In genomic region chr4:127020411-127021150, GRCm38 (mm10) we compare ENCODE assay signal across 8 mouse cellular contexts. TPM values are rescaled to one million over a fixed set of nuclear protein-coding genes. Genes with fewer than 3 reads are reported as not detected.
A peak's percentile ranks its signal among the peaks of the same experiment; 100 is the strongest.
DNase-seq lines count a peak whose midpoint lies in the region; ATAC-seq and TF ChIP-seq lines count a peak whose summit lies in the region.

No protein-coding gene starts in this region.

- TF ChIP-seq POLR2A in MEL (IDR thresholded peaks at IDR 0.05; ENCODE audit: control insufficient read depth in 1 of 2, insufficient read depth in 1 of 2, low read depth in 1 of 2, low read length in 2 of 2, poor library complexity in 1 of 2): no peak; a peak in 1 of 4 replicates

- H3K36me3 ChIP-seq in heart, embryonic 12.5 days: peaks cover 24% of the 10 kb centered on the region
- H3K36me3 ChIP-seq in MEL (ENCODE audit: control insufficient read depth in 1 of 2, insufficient read depth in 2 of 2, low read length in 2 of 2): peaks cover 21 to 27% of the 10 kb centered on the region in 2 experiments
- peaks cover 18% of the 10 kb centered on the region for H3K36me3 ChIP-seq in hindbrain, embryonic 12.5 days
- H3K36me3 ChIP-seq in midbrain, embryonic 10.5 days: peaks cover 36% of the 10 kb centered on the region

- peaks cover 45% of the 10 kb centered on the region for H3K79me2 ChIP-seq in MEL (ENCODE audit: control insufficient read depth, insufficient read depth, low read length, poor library complexity)

- 14% methylated on average over 13 of the region's 13 CpGs for WGBS in heart, embryonic 12.5 days
- WGBS in hindbrain, embryonic 12.5 days: 12% methylated on average over 13 of the region's 13 CpGs
- 15% methylated on average over 13 of the region's 13 CpGs for WGBS in midbrain, embryonic 10.5 days

- H3K9me3 ChIP-seq in heart, embryonic 12.5 days (replicated peaks): no peaks in the 10 kb centered on the region
- H3K9me3 ChIP-seq in MEL (replicated peaks; ENCODE audit: insufficient read depth, low read length): no peaks in the 10 kb centered on the region
- H3K9me3 ChIP-seq in hindbrain, embryonic 12.5 days (replicated peaks): no peaks in the 10 kb centered on the region
- no peaks in the 10 kb centered on the region for H3K9me3 ChIP-seq in midbrain, embryonic 10.5 days (replicated peaks)

- no peaks in the 10 kb centered on the region for H3K27me3 ChIP-seq in heart, embryonic 12.5 days (replicated peaks)
- no peaks in the 10 kb centered on the region for H3K27me3 ChIP-seq in MEL (ENCODE audit: control insufficient read depth in 1 of 2, insufficient read depth in 2 of 2, low read length in 2 of 2)
- no peaks in the 10 kb centered on the region for H3K27me3 ChIP-seq in hindbrain, embryonic 12.5 days
- H3K27me3 ChIP-seq in midbrain, embryonic 10.5 days (ENCODE audit: low read depth, poor library complexity, severe bottlenecking): no peaks in the 10 kb centered on the region

- no peak for TF ChIP-seq RAD21 in MEL (IDR thresholded peaks at IDR 0.05; ENCODE audit: low read depth, low read length)

- 0 out of 2 replicates have a peak overlapping the region, but pooled peaks have one; percentile 15 for H3K27ac ChIP-seq in heart, embryonic 12.5 days (ENCODE audit: poor library complexity, severe bottlenecking)
- H3K27ac ChIP-seq in MEL (ENCODE audit: control insufficient read depth, low read depth, low read length): peak overlapping the region; percentile 85
- no peak overlapping the region for H3K27ac ChIP-seq in hindbrain, embryonic 12.5 days
- H3K27ac ChIP-seq in midbrain, embryonic 10.5 days (replicated peaks): peak overlapping the region; percentile 100

- peaks cover 17% of the 10 kb centered on the region for H3K4me1 ChIP-seq in heart, embryonic 12.5 days (replicated peaks)
- peaks cover 2 to 9% of the 10 kb centered on the region in 2 experiments; a peak in 2 of 4 replicates for H3K4me1 ChIP-seq in MEL (ENCODE audit: control insufficient read depth in 1 of 2, insufficient read depth in 2 of 2, low read length in 2 of 2)
- H3K4me1 ChIP-seq in hindbrain, embryonic 12.5 days: peaks cover 17% of the 10 kb centered on the region
- H3K4me1 ChIP-seq in midbrain, embryonic 10.5 days: peaks cover 27% of the 10 kb centered on the region

- H3K9ac ChIP-seq in heart, embryonic 12.5 days: 0 out of 2 replicates have a peak overlapping the region, but pooled peaks have one; percentile 15
- peak overlapping the region; percentile 61 for H3K9ac ChIP-seq in MEL (ENCODE audit: control insufficient read depth, low read depth, low read length, poor library complexity, severe bottlenecking)
- H3K9ac ChIP-seq in hindbrain, embryonic 12.5 days: no peak overlapping the region

- TF ChIP-seq CTCF in MEL (IDR thresholded peaks at IDR 0.05 in 2 of 3, conservative IDR thresholded peaks at IDR 0.05 in 1 of 3; ENCODE audit: control insufficient read depth in 1 of 3, insufficient read depth in 1 of 3, low read depth in 2 of 3, low read length in 3 of 3, poor library complexity in 1 of 3, severe bottlenecking in 1 of 3): no peak

- peak in 1 of 2 experiments; percentile 44; a peak in 2 of 4 replicates for TF ChIP-seq EP300 in MEL (IDR thresholded peaks at IDR 0.05; ENCODE audit: low read depth in 1 of 2, low read length in 2 of 2)

- no peak for DNase-seq in heart, adult 18-20 months
- DNase-seq in MEL (ENCODE audit: low read depth, low spot score): no peak
- DNase-seq in midbrain, embryonic 10.5 days (ENCODE audit: low spot score): no peak
- DNase-seq in spleen, postnatal 10 days (ENCODE audit: low spot score in 2 of 2): no peak
- DNase-seq in natural killer cell, adult 2 months (ENCODE audit: low spot score in 2 of 2): no peak

- ATAC-seq in heart, embryonic 12.5 days (ENCODE audit: insufficient number of reproducible peaks, low FRiP score): no peak
- no peak for ATAC-seq in hindbrain, embryonic 12.5 days (ENCODE audit: low FRiP score)
- no peak for ATAC-seq in granulocyte monocyte progenitor cell, adult 5-6 weeks (replicated peaks; ENCODE audit: poor library complexity, severe bottlenecking)

- H3K4me3 ChIP-seq in heart, embryonic 12.5 days: peak overlapping the region; percentile 43
- peak overlapping the region; percentile 35 to 54 for H3K4me3 ChIP-seq in MEL (ENCODE audit: control insufficient read depth in 1 of 2, insufficient read depth in 1 of 2, low read depth in 2 of 2, low read length in 2 of 2)
- peak overlapping the region; percentile 100 for H3K4me3 ChIP-seq in hindbrain, embryonic 12.5 days
- H3K4me3 ChIP-seq in midbrain, embryonic 10.5 days: peak overlapping the region; percentile 97

- peak overlapping the region; percentile 62 for H3K4me2 ChIP-seq in heart, embryonic 12.5 days
- H3K4me2 ChIP-seq in hindbrain, embryonic 12.5 days (replicated peaks): peak overlapping the region; percentile 50

TF ChIP-seq in MEL, 35 proteins besides CTCF, POLR2A, EP300 and RAD21 (continues in another document):
- peak; percentile 66 for TF ChIP-seq USF1 (IDR thresholded peaks at IDR 0.05; ENCODE audit: low read depth, low read length)
- no peak for TF ChIP-seq ZKSCAN1 (IDR thresholded peaks at IDR 0.05; ENCODE audit: low read depth, low read length)
- no peak for TF ChIP-seq USF2 (IDR thresholded peaks at IDR 0.05; ENCODE audit: borderline replicate concordance in 1 of 2, insufficient read depth in 1 of 2, low read depth in 1 of 2, low read length in 2 of 2)
- TF ChIP-seq MAZ (IDR thresholded peaks at IDR 0.05; ENCODE audit: low read depth, low read length): no peak
- TF ChIP-seq MXI1 (IDR thresholded peaks at IDR 0.05; ENCODE audit: low read depth, low read length): peak; percentile 95
- TF ChIP-seq BHLHE40 (IDR thresholded peaks at IDR 0.05; ENCODE audit: borderline replicate concordance, low read depth, low read length): peak; percentile 91
- TF ChIP-seq TBP (IDR thresholded peaks at IDR 0.05; ENCODE audit: low read depth, low read length): no peak
- no peak for TF ChIP-seq NRF1 (IDR thresholded peaks at IDR 0.05; ENCODE audit: insufficient read depth, low read depth, low read length, poor library complexity, severe bottlenecking)
- no peak for TF ChIP-seq UBTF (IDR thresholded peaks at IDR 0.05; ENCODE audit: borderline replicate concordance, insufficient read depth, low read depth, low read length)
- TF ChIP-seq POLR2AphosphoS5 (IDR thresholded peaks at IDR 0.05; ENCODE audit: borderline replicate concordance, low read depth, low read length): no peak
- no peak for TF ChIP-seq CHD2 (IDR thresholded peaks at IDR 0.05; ENCODE audit: low read length)
- no peak for TF ChIP-seq NELFE (IDR thresholded peaks at IDR 0.05; ENCODE audit: low read depth, low read length)
- TF ChIP-seq CHD1 (IDR thresholded peaks at IDR 0.05; ENCODE audit: low read depth, low read length): no peak
- no peak for TF ChIP-seq MAFK (IDR thresholded peaks at IDR 0.05; ENCODE audit: borderline replicate concordance, low read depth, low read length)

RNA-seq across cellular contexts. Expression of gene Sfpq, which starts 0.5 kb away (rescaled TPM):
- polyA plus RNA-seq in heart, embryonic 12.5 days (2016; fragmentation: Nextera tagmentation; extraction: Ambion mirVana): 82.5 and 91.4 TPM in 2 replicates
- 10 to 100 TPM; 65.8 to 77.0 TPM for total RNA-seq in heart, adult 18-20 months (2021)
- total RNA-seq in MEL (2012; rRNA removed): 255 and 259 TPM in 2 replicates
- 100 to 1,000 TPM; 100 to 366 TPM for polyA plus RNA-seq in MEL (2012; ENCODE audit: insufficient read depth in 1 of 2, insufficient read length in 2 of 2, low read depth in 1 of 2, low replicate concordance in 2 of 2, missing spikeins in 1 of 2)
- polyA plus RNA-seq in hindbrain, embryonic 12.5 days (2016; fragmentation: Nextera tagmentation; extraction: Ambion mirVana): 178 and 204 TPM in 2 replicates
- 108 and 110 TPM in 2 replicates for polyA plus RNA-seq in midbrain, embryonic 10.5 days (2016; fragmentation: Nextera tagmentation; extraction: Ambion mirVana)
- total RNA-seq in granulocyte monocyte progenitor cell, adult 5-6 weeks (2014; fragmentation: Nextera tagmentation): 384 and 480 TPM in 2 replicates
- total RNA-seq in granulocyte monocyte progenitor cell, adult 5-6 weeks (2017): 580 and 667 TPM in 2 replicates

RNA-seq across cellular contexts. Expression of gene Zmym1, which starts 40.4 kb away (rescaled TPM):
- 18.7 and 19.5 TPM in 2 replicates for polyA plus RNA-seq in heart, embryonic 12.5 days (2016; fragmentation: Nextera tagmentation; extraction: Ambion mirVana)
- 1 to 10 TPM; 6.1 to 8.6 TPM for total RNA-seq in heart, adult 18-20 months (2021)
- 17.3 and 17.6 TPM in 2 replicates for total RNA-seq in MEL (2012; rRNA removed)
- polyA plus RNA-seq in MEL (2012; ENCODE audit: insufficient read depth in 1 of 2, insufficient read length in 2 of 2, low read depth in 1 of 2, low replicate concordance in 2 of 2, missing spikeins in 1 of 2): 10 to 100 TPM in 1 of 2 experiments, not detected in 1; 13.2 TPM
- 25.7 and 27.0 TPM in 2 replicates for polyA plus RNA-seq in hindbrain, embryonic 12.5 days (2016; fragmentation: Nextera tagmentation; extraction: Ambion mirVana)
- polyA plus RNA-seq in midbrain, embryonic 10.5 days (2016; fragmentation: Nextera tagmentation; extraction: Ambion mirVana): 34.7 and 38.5 TPM in 2 replicates
- 7.9 and 10.5 TPM in 2 replicates for total RNA-seq in granulocyte monocyte progenitor cell, adult 5-6 weeks (2014; fragmentation: Nextera tagmentation)
- total RNA-seq in granulocyte monocyte progenitor cell, adult 5-6 weeks (2017): 15.1 and 18.8 TPM in 2 replicates

RNA-seq across cellular contexts. Expression of gene Zmym4, which starts 52.6 kb away (rescaled TPM):
- 21.2 and 21.5 TPM in 2 replicates for polyA plus RNA-seq in heart, embryonic 12.5 days (2016; fragmentation: Nextera tagmentation; extraction: Ambion mirVana)
- 10 to 100 TPM; 20.0 to 23.1 TPM for total RNA-seq in heart, adult 18-20 months (2021)
- 14.9 and 16.8 TPM in 2 replicates for total RNA-seq in MEL (2012; rRNA removed)
- 10 to 100 TPM; 23.6 to 71.1 TPM for polyA plus RNA-seq in MEL (2012; ENCODE audit: insufficient read depth in 1 of 2, insufficient read length in 2 of 2, low read depth in 1 of 2, low replicate concordance in 2 of 2, missing spikeins in 1 of 2)
- 43.9 and 46.0 TPM in 2 replicates for polyA plus RNA-seq in hindbrain, embryonic 12.5 days (2016; fragmentation: Nextera tagmentation; extraction: Ambion mirVana)
- polyA plus RNA-seq in midbrain, embryonic 10.5 days (2016; fragmentation: Nextera tagmentation; extraction: Ambion mirVana): 25.1 and 27.2 TPM in 2 replicates
- 36.8 and 50.7 TPM in 2 replicates for total RNA-seq in granulocyte monocyte progenitor cell, adult 5-6 weeks (2014; fragmentation: Nextera tagmentation)
- 45.9 and 60.9 TPM in 2 replicates for total RNA-seq in granulocyte monocyte progenitor cell, adult 5-6 weeks (2017)

RNA-seq across cellular contexts. Expression of gene Zmym6, which starts 56.6 kb away (rescaled TPM):
- polyA plus RNA-seq in heart, embryonic 12.5 days (2016; fragmentation: Nextera tagmentation; extraction: Ambion mirVana): 15.9 and 17.8 TPM in 2 replicates
- total RNA-seq in heart, adult 18-20 months (2021): 10 to 100 TPM in 1 of 2 experiments, 1 to 10 TPM in 1; 9.5 to 12.7 TPM
- not detected in 2 replicates for total RNA-seq in MEL (2012; rRNA removed)
- not detected for polyA plus RNA-seq in MEL (2012; ENCODE audit: insufficient read depth in 1 of 2, insufficient read length in 2 of 2, low read depth in 1 of 2, low replicate concordance in 2 of 2, missing spikeins in 1 of 2)
- polyA plus RNA-seq in hindbrain, embryonic 12.5 days (2016; fragmentation: Nextera tagmentation; extraction: Ambion mirVana): 36.0 and 41.1 TPM in 2 replicates
- polyA plus RNA-seq in midbrain, embryonic 10.5 days (2016; fragmentation: Nextera tagmentation; extraction: Ambion mirVana): 19.0 and 22.7 TPM in 2 replicates
- 14.4 and 20.7 TPM in 2 replicates for total RNA-seq in granulocyte monocyte progenitor cell, adult 5-6 weeks (2014; fragmentation: Nextera tagmentation)
- total RNA-seq in granulocyte monocyte progenitor cell, adult 5-6 weeks (2017): 12.4 and 16.5 TPM in 2 replicates

Comparison
In these comparisons a context has a peak if more than half of its experiments do, and no peak if none do; other contexts are left out.
1. H3K4me3 ChIP-seq: peak in every context shown above with its lines; median percentile 100 in hindbrain, embryonic 12.5 days; 97 in midbrain, embryonic 10.5 days; 44 in MEL; 43 in heart, embryonic 12.5 days.